In genomic region chr11:30730721-30731120, GRCm38 (mm10) we compare ENCODE assay signal across 23 mouse cellular contexts.
"Had no signal": no experiment of that assay in that cellular context is flagged by ENCODE, and none has a peak within 500 bp of the region (broad histone marks: within the 10 kb centered on the region; RNA-seq: fewer than 3 reads in every experiment).

No protein-coding gene starts in this region.

- H3K27me3 ChIP-seq: heart, embryonic 13.5 days; heart, embryonic 15.5 days; hindbrain, embryonic 12.5 days; intestine, embryonic 15.5 days; limb, embryonic 12.5 days; liver, embryonic 13.5 days; liver, embryonic 15.5 days had no signal

- H3K4me1 ChIP-seq: heart, embryonic 13.5 days; heart, embryonic 15.5 days; hindbrain, embryonic 10.5 days; hindbrain, embryonic 12.5 days; intestine, embryonic 15.5 days; limb, embryonic 10.5 days; limb, embryonic 12.5 days; liver, embryonic 13.5 days; liver, embryonic 15.5 days had no signal

- H3K36me3 ChIP-seq: heart, embryonic 13.5 days; heart, embryonic 15.5 days; hindbrain, embryonic 10.5 days; hindbrain, embryonic 12.5 days; intestine, embryonic 15.5 days; limb, embryonic 10.5 days; limb, embryonic 12.5 days; liver, embryonic 13.5 days; liver, embryonic 15.5 days had no signal

- H3K27ac ChIP-seq: gastrocnemius, adult 2 months; heart, embryonic 13.5 days; heart, embryonic 15.5 days; hindbrain, embryonic 10.5 days; hindbrain, embryonic 12.5 days; hindbrain, embryonic 14.5 days; intestine, embryonic 15.5 days; layer of hippocampus, adult 2 months; left cerebral cortex, adult 2 months; limb, embryonic 10.5 days; limb, embryonic 12.5 days; liver, embryonic 13.5 days; liver, embryonic 15.5 days had no signal

- H3K4me3 ChIP-seq: gastrocnemius, adult 2 months; heart, embryonic 13.5 days; heart, embryonic 15.5 days; hindbrain, embryonic 10.5 days; hindbrain, embryonic 12.5 days; intestine, embryonic 15.5 days; layer of hippocampus, adult 2 months; left cerebral cortex, adult 2 months; limb, embryonic 10.5 days; limb, embryonic 12.5 days; liver, embryonic 13.5 days; liver, embryonic 15.5 days had no signal

- H3K9ac ChIP-seq: heart, embryonic 13.5 days; heart, embryonic 15.5 days; hindbrain, embryonic 12.5 days; hindbrain, embryonic 14.5 days; intestine, embryonic 15.5 days; limb, embryonic 12.5 days; liver, embryonic 13.5 days; liver, embryonic 15.5 days; liver, postnatal 0 days had no signal

- DNase-seq: gastrocnemius, adult 2 months; gastrocnemius, postnatal 10 days; gastrocnemius, postnatal 25 days; heart, postnatal 4 days; kidney, adult 18-20 months; kidney, adult 8-10 months; kidney, postnatal 10 days; kidney, postnatal 25 days; kidney, postnatal 4 days; liver; liver, embryonic 13.5 days; liver, postnatal 0 days had no signal
